Mouse (Mus musculus) frontal cortex, postnatal 14 days (tissue): Measurements from ENCODE around the gene Lyst.
"Not testable (repeated sequence)": the region's sequence is repeated elsewhere in the genome, so short reads cannot be mapped to it uniquely, and the experiment has no call there.

ENCODE experiments used
- DNase-seq, 2 experiments: peaks; one replicate each; pipeline ENCODE4 v3.0.0; 2022; ENCODE audit warnings: low spot score in 2 of 2

The Lyst gene

DNA sequence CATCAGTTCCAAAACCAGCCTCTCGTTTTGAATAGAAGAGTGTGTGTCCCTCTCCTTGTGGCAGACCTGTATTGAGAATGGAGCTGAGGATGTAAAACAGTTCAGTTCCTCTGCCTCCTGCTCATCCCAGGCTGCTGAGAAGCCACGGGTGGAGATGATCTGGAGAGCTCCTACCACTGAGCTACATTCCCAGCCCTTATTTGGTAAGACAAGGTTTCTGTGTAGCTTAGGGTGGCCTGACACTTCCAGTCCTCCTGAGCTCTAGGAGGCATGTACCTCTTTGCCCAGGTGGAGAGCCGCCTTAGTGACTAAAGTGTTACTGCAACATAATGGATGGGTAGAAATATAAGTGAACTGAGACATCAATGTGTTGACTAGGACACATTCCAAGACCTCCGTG lies 190.8 kb downstream of the Lyst start:
- DNase-seq = no peak

DNA sequence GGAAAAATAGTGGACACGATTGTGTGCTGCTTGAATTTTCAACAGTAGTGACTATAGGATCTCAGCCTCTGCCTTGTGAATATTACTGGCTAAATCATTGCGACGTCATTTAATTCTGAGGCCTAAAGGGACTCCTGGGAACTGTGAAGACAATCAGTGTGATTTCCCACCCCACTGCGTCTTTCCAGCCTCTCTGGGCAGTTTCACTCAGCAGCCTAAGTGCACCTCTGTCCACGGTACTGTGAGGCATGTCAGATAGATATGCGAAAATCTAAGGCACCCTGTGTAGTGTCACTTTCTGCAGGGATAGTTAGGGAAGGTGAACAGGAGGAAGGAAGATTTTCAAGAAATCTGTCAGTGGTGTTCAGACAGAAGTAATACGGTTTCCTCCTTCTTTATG lies 193.1 kb downstream of the Lyst start:
- DNase-seq = no peak

GRCm38 (mm10) chr13:13783894-13784419 lies 193.8 kb downstream of the Lyst start, which contains the start of gene Gng4:
TSS of gene Gng4 (plus strand) at chr13:13784059.
- DNase-seq = peak; percentile 67 to 72

GRCm38 (mm10) chr13:13784420-13784936 lies 194.3 kb downstream of the Lyst start:
- no peak for DNase-seq

- DNase-seq = peak in 1 of 2 experiments; percentile 30
Measured at GRCm38 (mm10) chr13:13784981-13785783, 195.0 kb downstream of the Lyst start.

DNA sequence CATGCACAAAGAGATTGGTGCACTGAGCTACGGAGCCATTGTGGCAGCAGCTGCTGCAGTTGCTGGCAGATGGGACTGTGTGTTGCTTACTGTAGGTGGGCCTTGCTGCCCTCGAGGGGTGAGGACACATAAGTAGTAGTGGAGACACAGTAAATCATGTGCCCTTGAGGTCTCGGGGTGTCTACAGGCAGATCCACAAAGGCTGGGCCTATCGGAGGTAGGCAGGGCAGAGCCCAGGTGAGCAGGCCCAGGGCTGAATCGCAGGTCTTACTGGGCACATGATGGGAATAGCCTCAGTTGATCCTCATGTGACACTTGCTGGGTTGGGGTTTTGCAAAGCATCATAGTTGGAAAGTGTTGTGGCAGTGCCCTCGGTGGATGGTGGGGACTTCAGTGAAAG lies 196.8 kb downstream of the Lyst start:
- no peak for DNase-seq

DNA sequence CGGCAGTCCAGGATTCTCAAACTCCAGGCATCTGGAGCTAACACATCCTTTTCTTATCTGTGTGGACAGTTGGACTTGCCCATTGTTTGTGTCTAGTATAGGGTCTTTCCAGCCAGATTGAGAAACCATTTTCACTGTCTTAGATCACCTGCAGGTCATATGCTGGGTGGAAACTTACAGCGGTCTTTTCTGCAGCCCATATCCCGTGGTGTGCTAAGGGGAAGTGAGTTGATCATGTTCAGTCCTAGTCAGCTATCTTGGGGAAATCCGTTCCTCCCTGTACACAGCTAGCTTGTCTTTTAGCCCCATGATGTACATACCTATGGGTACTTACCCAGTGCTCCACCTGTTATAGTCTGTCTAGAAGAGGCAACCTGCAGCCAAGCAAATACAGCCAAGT lies 197.9 kb downstream of the Lyst start:
- DNase-seq = no peak

DNA sequence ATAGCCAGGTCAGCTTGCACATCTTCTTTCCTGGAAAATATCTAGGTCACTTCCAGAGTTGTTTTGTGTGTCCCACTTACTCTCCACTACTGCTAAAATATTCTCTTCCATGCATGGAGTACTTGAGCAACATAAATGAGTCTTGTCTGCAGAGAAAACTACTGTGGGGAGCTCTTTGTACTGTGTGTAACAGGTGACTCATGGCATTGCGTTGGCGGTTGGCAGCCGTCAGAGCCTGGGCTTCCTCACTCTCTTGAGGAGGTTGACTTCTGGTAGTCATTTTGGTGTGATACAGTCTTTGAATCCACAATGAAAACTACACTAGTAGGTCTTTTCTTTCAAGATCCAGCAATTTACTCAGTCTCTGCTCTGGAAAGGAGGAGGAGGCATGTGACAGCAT lies 201.8 kb downstream of the Lyst start:
- DNase-seq = no peak

DNA sequence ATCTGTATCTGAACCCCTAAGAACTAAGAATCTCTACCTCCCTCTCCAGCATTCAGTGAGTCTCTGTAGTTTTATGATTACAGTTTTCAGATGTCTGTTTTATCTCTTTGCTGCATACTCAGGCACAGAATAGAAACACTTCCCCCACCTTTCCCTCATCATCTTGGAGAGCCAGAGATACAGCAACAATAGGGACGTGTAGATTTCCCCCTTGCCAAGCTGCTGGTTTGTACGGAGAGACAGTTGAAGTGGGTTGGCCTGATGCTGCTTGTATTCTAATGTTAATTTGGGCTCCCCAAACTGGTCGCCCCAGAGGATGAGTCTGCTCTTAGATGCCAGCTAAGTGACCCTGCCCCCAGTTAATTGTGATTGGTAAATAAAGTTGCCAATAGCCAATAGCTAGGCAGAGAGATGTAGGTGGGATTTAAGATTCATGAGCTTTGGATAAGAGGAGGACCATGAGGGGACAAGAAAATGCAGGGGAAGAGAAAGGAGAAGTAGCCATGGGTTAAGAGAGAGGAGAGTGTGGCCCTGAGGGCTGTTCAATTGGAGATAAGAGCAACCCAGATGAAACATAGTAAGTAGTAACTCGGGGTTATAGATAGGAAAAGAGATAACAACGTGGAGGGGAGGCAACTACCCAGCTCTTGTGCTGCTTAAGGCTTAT lies 205.1 kb downstream of the Lyst start:
- no peak for DNase-seq

DNA sequence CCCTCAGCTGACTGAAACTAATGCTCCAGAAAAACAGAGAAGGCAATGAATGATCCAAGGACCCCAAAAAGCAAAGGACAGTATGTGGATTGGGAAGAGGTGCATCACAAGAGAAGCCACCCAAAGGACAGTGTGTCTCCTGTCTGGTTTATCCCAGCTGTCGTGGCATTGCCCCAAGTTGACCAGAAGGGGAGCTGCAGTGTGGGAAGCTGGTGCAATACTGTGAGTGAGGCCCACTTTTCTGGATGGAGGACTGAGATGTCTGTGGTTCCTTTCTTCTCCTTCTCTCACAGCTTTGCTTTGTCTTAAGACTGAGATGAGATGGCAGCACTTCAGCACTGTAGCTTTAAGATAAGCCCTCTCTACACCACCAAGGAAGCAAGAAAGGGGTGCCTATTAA lies 205.9 kb downstream of the Lyst start:
- no peak for DNase-seq

GRCm38 (mm10) chr13:13797816-13798215 lies 207.6 kb downstream of the Lyst start:
- not testable (repeated sequence) for DNase-seq

- no peak for DNase-seq
Measured at GRCm38 (mm10) chr13:13798775-13799174, 208.6 kb downstream of the Lyst start.

GRCm38 (mm10) chr13:13808337-13809132 lies 218.3 kb downstream of the Lyst start:
- no peak for DNase-seq

GRCm38 (mm10) chr13:13810885-13811284 lies 220.7 kb downstream of the Lyst start:
- no peak for DNase-seq

GRCm38 (mm10) chr13:13818696-13819095 lies 228.5 kb downstream of the Lyst start:
- DNase-seq = no peak

GRCm38 (mm10) chr13:13820234-13821123 lies 230.3 kb downstream of the Lyst start:
- DNase-seq = no peak

- no peak for DNase-seq
Measured at GRCm38 (mm10) chr13:13824946-13825345, 234.7 kb downstream of the Lyst start.

DNA sequence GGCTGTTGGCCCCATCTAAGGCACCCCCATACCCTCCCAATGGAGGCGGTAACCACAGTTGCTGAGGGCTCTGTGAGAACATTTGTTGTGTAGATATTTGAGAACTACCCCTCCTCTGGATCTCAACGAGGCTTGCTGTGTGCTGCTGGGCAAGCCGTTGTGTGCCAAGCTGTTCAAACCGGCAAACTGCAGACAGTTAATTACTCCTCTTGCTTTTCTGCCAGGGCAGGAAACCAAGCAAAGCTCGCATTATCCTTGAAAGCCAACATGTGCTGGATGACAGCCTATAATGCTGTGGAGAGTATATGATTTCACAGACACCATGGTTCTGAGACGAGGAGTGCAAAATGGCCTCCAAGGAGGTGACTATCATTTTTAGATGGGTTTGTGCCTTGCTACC lies 236.3 kb downstream of the Lyst start:
- no peak for DNase-seq

- DNase-seq = no peak
Measured at GRCm38 (mm10) chr13:13828125-13828524, 237.9 kb downstream of the Lyst start.
